Comparison of ENCODE assay signal across 12 mouse cellular contexts in genomic region chr5:127976661-127977060, GRCm38 (mm10).
A peak's percentile ranks its signal among the peaks of the same experiment; 100 is the strongest.
DNase-seq lines count a peak whose midpoint lies in the region; ATAC-seq and TF ChIP-seq lines count a peak whose summit lies in the region.
"Had no signal": no experiment of that assay in that cellular context is flagged by ENCODE, and none has a peak within 500 bp of the region (broad histone marks: within the 10 kb centered on the region; RNA-seq: fewer than 3 reads in every experiment).

No protein-coding gene starts in this region.

- H3K79me2 ChIP-seq in heart, adult 2 months (replicated peaks; ENCODE audit: control insufficient read depth, insufficient read depth, low read length), result no peaks in the 10 kb centered on the region

- TF ChIP-seq EP300 in heart, adult 2 months (IDR thresholded peaks at IDR 0.05; ENCODE audit: insufficient read depth, low read depth, low read length), result no peak

- intact Hi-C loops in heart, postnatal 10 days (cut with DNase I), result no loop called here
- intact Hi-C loops in heart, adult 2 months (cut with DNase I), result no loop called here

- no peak overlapping the region for H3K9ac ChIP-seq in hindbrain, embryonic 12.5 days
- H3K9ac ChIP-seq in heart, adult 2 months (ENCODE audit: low read depth, low read length), result no peak overlapping the region

- H3K36me3 ChIP-seq in hindbrain, embryonic 12.5 days, result no peaks in the 10 kb centered on the region
- no peaks in the 10 kb centered on the region for H3K36me3 ChIP-seq in heart, adult 2 months (ENCODE audit: control insufficient read depth, insufficient read depth, low read length)

- ATAC-seq in hindbrain, embryonic 12.5 days (ENCODE audit: low FRiP score), result no peak
- ATAC-seq: intestine, postnatal 0 days had no signal

- WGBS in hindbrain, embryonic 12.5 days, result 36% methylated on average over 10 of the region's 10 CpGs
- 87% methylated on average over 10 of the region's 10 CpGs for WGBS in heart, adult 2 months

- no peak overlapping the region for H3K4me3 ChIP-seq in hindbrain, embryonic 12.5 days
- no peak overlapping the region for H3K4me3 ChIP-seq in heart, adult 2 months

- TF ChIP-seq POLR2A in heart, adult 2 months (IDR thresholded peaks at IDR 0.05; ENCODE audit: insufficient read depth, low read depth, low read length), result no peak

- 0 out of 2 replicates have a peak overlapping the region, but pooled peaks have one; percentile 11 for H3K4me2 ChIP-seq in hindbrain, embryonic 12.5 days (replicated peaks)

- no peak for TF ChIP-seq CTCF in heart, adult 2 months (IDR thresholded peaks at IDR 0.05)

- H3K27ac ChIP-seq in hindbrain, embryonic 12.5 days, result no peak overlapping the region
- no peak overlapping the region for H3K27ac ChIP-seq in heart, adult 2 months

- no peaks in the 10 kb centered on the region for H3K27me3 ChIP-seq in hindbrain, embryonic 12.5 days
- no peaks in the 10 kb centered on the region for H3K27me3 ChIP-seq in heart, adult 2 months (ENCODE audit: control insufficient read depth, insufficient read depth, low read length)

- DNase-seq in heart, adult 11 months, result peak; percentile 43
- no peak for DNase-seq in heart, postnatal 10 days
- peak; percentile 7 for DNase-seq in right cerebral cortex, adult 18-20 months
- no peak for DNase-seq in right cerebral cortex, adult 2 months (ENCODE audit: low spot score in 2 of 2)
- DNase-seq in retina, postnatal 1 day, result peak; percentile 36
- no peak for DNase-seq in heart, adult 2 months
- no peak for DNase-seq in B cell, adult 2 months
- DNase-seq: adrenal gland, postnatal 10 days; cerebellum, postnatal 25 days; heart, adult 18-20 months had no signal

- H3K4me1 ChIP-seq in hindbrain, embryonic 12.5 days, result peaks cover 7% of the 10 kb centered on the region
- no peaks in the 10 kb centered on the region for H3K4me1 ChIP-seq in heart, adult 2 months (ENCODE audit: control insufficient read depth, insufficient read depth, low read length)

- no peaks in the 10 kb centered on the region for H3K9me3 ChIP-seq in hindbrain, embryonic 12.5 days (replicated peaks)

Comparison
In these comparisons a context has a peak if more than half of its experiments do, and no peak if none do; other contexts are left out.
1. DNase-seq: peak in heart, adult 11 months (single experiment), right cerebral cortex, adult 18-20 months (single experiment) and retina, postnatal 1 day (single experiment); none in heart, postnatal 10 days (0 of 2), right cerebral cortex, adult 2 months (0 of 2), heart, adult 2 months (0 of 2) and B cell, adult 2 months (0 of 2).